Comparison of ENCODE assay signal across 13 mouse cellular contexts in the genomic region with DNA sequence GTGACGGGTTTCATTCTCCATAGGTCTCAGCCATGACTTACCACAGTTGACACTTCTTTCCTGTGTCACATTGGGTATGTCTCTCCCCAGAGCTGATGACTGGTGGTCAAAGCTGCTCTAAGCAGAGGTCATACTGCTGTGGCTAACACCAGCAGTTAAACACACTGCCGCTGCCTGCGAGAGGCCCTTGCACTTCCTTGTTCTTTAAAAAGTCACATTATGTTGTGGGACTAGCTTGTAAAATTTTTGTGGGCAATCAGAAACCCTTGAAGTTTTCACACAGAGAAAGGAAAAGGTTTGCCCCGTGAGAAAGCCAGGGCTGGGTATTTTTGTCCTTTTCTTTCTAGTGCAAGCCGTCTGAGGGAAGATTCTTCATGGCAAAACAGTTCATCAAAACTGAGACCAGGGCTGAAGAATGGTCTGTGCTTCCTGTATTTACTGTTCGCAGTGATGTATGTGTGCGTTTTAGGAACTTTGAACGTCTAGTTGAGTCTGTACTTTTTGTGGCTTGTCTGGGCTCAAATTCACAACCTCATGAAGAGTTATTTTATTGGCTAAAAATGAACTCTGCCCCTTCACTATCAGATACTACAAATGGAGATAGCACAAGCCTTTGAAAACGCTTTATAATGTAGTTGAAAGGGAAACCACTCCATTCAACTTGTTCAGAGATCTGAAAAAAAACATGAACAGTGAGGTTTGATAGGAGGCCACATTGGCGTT.
DNase-seq lines count a peak whose midpoint lies in the region; ATAC-seq and TF ChIP-seq lines count a peak whose summit lies in the region.
"Had no signal": no experiment of that assay in that cellular context is flagged by ENCODE, and none has a peak within 500 bp of the region (broad histone marks: within the 10 kb centered on the region; RNA-seq: fewer than 3 reads in every experiment).

No protein-coding gene starts in this region.

- no peak for DNase-seq in heart, postnatal 14 days
- DNase-seq in CD8-positive naive resting alpha-beta T cell, adult 2 months (ENCODE audit: low read depth in 2 of 2, low spot score in 2 of 2) = peak; percentile 28 to 32
- no peak for DNase-seq in urinary bladder, postnatal 25 days (ENCODE audit: low spot score)
- no peak for DNase-seq in layer of hippocampus, postnatal 36 days
- DNase-seq: kidney, postnatal 36 days had no signal

- no peaks in the 10 kb centered on the region for H3K4me1 ChIP-seq in heart, embryonic 16.5 days (ENCODE audit: control insufficient read depth, insufficient read depth, low read length)
- 0 out of 2 replicates have a peak, but pooled peaks cover 4% of the 10 kb centered on the region for H3K4me1 ChIP-seq in intestine, postnatal 0 days (replicated peaks; ENCODE audit: control insufficient read depth, insufficient read depth, low read length)
- peaks cover 15% of the 10 kb centered on the region; the same call in 1 of the 2 replicates for H3K4me1 ChIP-seq in small intestine, adult 2 months (ENCODE audit: control insufficient read depth, insufficient read depth, insufficient read length, low read length)
- H3K4me1 ChIP-seq: hindbrain, embryonic 13.5 days; midbrain, embryonic 15.5 days had no signal

- intact Hi-C loops in heart, postnatal 14 days (cut with DNase I) = no loop called here

- no peaks in the 10 kb centered on the region for H3K27me3 ChIP-seq in heart, embryonic 16.5 days (ENCODE audit: control insufficient read depth, insufficient read depth, low read length)
- no peaks in the 10 kb centered on the region for H3K27me3 ChIP-seq in intestine, postnatal 0 days (replicated peaks; ENCODE audit: control insufficient read depth, insufficient read depth, low read length)
- no peaks in the 10 kb centered on the region for H3K27me3 ChIP-seq in small intestine, adult 2 months (ENCODE audit: control insufficient read depth, insufficient read depth, low read length)
- H3K27me3 ChIP-seq: hindbrain, embryonic 13.5 days; limb, embryonic 13.5 days; midbrain, embryonic 15.5 days had no signal

- 65% methylated on average over 10 of the region's 10 CpGs for WGBS in heart, embryonic 16.5 days
- 28% methylated on average over 10 of the region's 10 CpGs for WGBS in intestine, postnatal 0 days
- 16% methylated on average over 10 of the region's 10 CpGs for WGBS in small intestine, adult 2 months

- no peak for ATAC-seq in heart, embryonic 16.5 days (replicated peaks; ENCODE audit: extremely low read depth, insufficient read depth, low FRiP score)
- peak; percentile 87 for ATAC-seq in intestine, postnatal 0 days
- ATAC-seq in cerebellum, adult (ENCODE audit: insufficient number of reproducible peaks, low FRiP score, low TSS enrichment) = no peak
- ATAC-seq: midbrain, embryonic 15.5 days had no signal

- no peak for TF ChIP-seq POLR2A in small intestine, adult 2 months (IDR thresholded peaks at IDR 0.05; ENCODE audit: low read depth, low read length)

- peak overlapping the region; percentile 42; the same call in 1 of the 2 replicates for H3K27ac ChIP-seq in heart, embryonic 16.5 days (ENCODE audit: low read length)
- peak overlapping the region; percentile 79 for H3K27ac ChIP-seq in intestine, postnatal 0 days (ENCODE audit: low read depth, low read length)
- H3K27ac ChIP-seq in small intestine, adult 2 months (ENCODE audit: insufficient read depth, low read depth, low read length) = peak overlapping the region; percentile 88
- H3K27ac ChIP-seq: heart, adult 2 months; hindbrain, embryonic 13.5 days; limb, embryonic 13.5 days; midbrain, embryonic 15.5 days had no signal

- no peak for TF ChIP-seq CTCF in intestine, postnatal 0 days (IDR thresholded peaks at IDR 0.05; ENCODE audit: low read depth)
- TF ChIP-seq CTCF in small intestine, adult 2 months (IDR thresholded peaks at IDR 0.05; ENCODE audit: extremely low read depth, insufficient read length, insufficient replicate concordance, low read depth, low read length) = no peak

- no peak overlapping the region for H3K4me2 ChIP-seq in heart, embryonic 16.5 days (ENCODE audit: low read depth, low read length)
- no peak overlapping the region for H3K4me2 ChIP-seq in intestine, postnatal 0 days (replicated peaks; ENCODE audit: low read depth)
- H3K4me2 ChIP-seq: hindbrain, embryonic 13.5 days; limb, embryonic 13.5 days; midbrain, embryonic 15.5 days had no signal

- H3K36me3 ChIP-seq in heart, embryonic 16.5 days (ENCODE audit: control insufficient read depth, insufficient read depth) = no peaks in the 10 kb centered on the region
- H3K36me3 ChIP-seq in intestine, postnatal 0 days (ENCODE audit: control insufficient read depth, insufficient read depth) = no peaks in the 10 kb centered on the region
- H3K36me3 ChIP-seq in small intestine, adult 2 months (ENCODE audit: control insufficient read depth, insufficient read depth, low read length) = no peaks in the 10 kb centered on the region
- H3K36me3 ChIP-seq: hindbrain, embryonic 13.5 days; limb, embryonic 13.5 days; midbrain, embryonic 15.5 days had no signal

- H3K9me3 ChIP-seq in heart, embryonic 16.5 days (replicated peaks; ENCODE audit: control insufficient read depth, low read length) = no peaks in the 10 kb centered on the region
- H3K9me3 ChIP-seq in intestine, postnatal 0 days (ENCODE audit: control insufficient read depth) = no peaks in the 10 kb centered on the region
- H3K9me3 ChIP-seq: hindbrain, embryonic 13.5 days; limb, embryonic 13.5 days; midbrain, embryonic 15.5 days had no signal

- H3K4me3 ChIP-seq in heart, embryonic 16.5 days (ENCODE audit: low read length) = no peak overlapping the region
- no peak overlapping the region for H3K4me3 ChIP-seq in intestine, postnatal 0 days (ENCODE audit: low read depth, low read length)
- H3K4me3 ChIP-seq in small intestine, adult 2 months (ENCODE audit: low read depth, low read length) = no peak overlapping the region
- H3K4me3 ChIP-seq: heart, adult 2 months; hindbrain, embryonic 13.5 days; limb, embryonic 13.5 days; midbrain, embryonic 15.5 days had no signal

- H3K9ac ChIP-seq in heart, embryonic 16.5 days (ENCODE audit: low read length) = no peak overlapping the region
- no peak overlapping the region for H3K9ac ChIP-seq in intestine, postnatal 0 days (ENCODE audit: low read depth, low read length)
- H3K9ac ChIP-seq: hindbrain, embryonic 13.5 days; limb, embryonic 13.5 days; midbrain, embryonic 15.5 days had no signal

Comparison
In these comparisons a context has a peak if more than half of its experiments do, and no peak if none do; other contexts are left out.
1. DNase-seq: peak in CD8-positive naive resting alpha-beta T cell, adult 2 months (2 of 2); none in heart, postnatal 14 days (0 of 2), urinary bladder, postnatal 25 days (single experiment) and layer of hippocampus, postnatal 36 days (0 of 2).
2. Peak in every context shown above with its lines, with median percentiles within 50 percentile points of each other: H3K27ac ChIP-seq.